Mouse (Mus musculus): ENCODE results near the gene Ubc. TPM values are rescaled to one million over a fixed set of nuclear protein-coding genes. Genes with fewer than 3 reads are reported as not detected.

Gene Ubc
- polyA plus RNA-seq, 1 experiment from 2014 or later = 1,051 TPM

DNA sequence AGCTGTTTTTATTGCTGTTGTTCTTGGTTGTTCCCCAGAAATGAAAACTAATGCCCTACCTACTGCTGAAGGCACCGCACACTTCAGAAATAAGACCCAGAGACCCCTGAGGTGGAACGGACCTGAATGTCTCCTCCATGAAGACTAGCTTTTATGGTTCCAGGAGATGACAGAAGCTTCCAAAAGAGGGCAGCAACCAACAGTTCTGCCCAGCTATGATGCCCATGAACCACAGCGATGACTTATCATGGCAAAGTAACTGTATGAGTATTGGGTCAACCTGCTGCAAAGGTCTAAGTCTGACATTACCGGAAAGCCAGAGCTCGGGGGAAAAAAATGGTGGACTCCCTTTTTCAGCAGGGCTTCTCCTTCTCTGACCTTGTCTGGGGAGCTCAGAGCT is 11.1 kb downstream of the Ubc start:
- peaks cover 6% of the 10 kb centered on the region; the same call in 1 of the 2 replicates for H3K36me3 ChIP-seq (ENCODE audit: control insufficient read depth, insufficient read depth, low read length)
- H3K9ac ChIP-seq (ENCODE audit: low read depth, low read length) = no peak overlapping the region
- no peaks in the 10 kb centered on the region for H3K4me1 ChIP-seq (ENCODE audit: control insufficient read depth, insufficient read depth, low read length)
- H3K27ac ChIP-seq (ENCODE audit: low read depth, low read length) = no peak overlapping the region
- no peak overlapping the region for H3K4me3 ChIP-seq (ENCODE audit: low read length)
- 0 out of 2 replicates have a peak, but pooled peaks cover 4% of the 10 kb centered on the region for H3K9me3 ChIP-seq (ENCODE audit: control insufficient read depth, low read length)
- 78% methylated on average over 5 of the region's 5 CpGs for WGBS
- no peaks in the 10 kb centered on the region for H3K27me3 ChIP-seq (ENCODE audit: control insufficient read depth, insufficient read depth, low read length)
- no peak overlapping the region for H3K4me2 ChIP-seq (replicated peaks; ENCODE audit: low read depth, low read length)
- no peak for ATAC-seq (ENCODE audit: low FRiP score, low TSS enrichment)

- Histone ChIP-seq H3K4me3 (ENCODE audit: low read length) (no peak overlapping the region), H3K9me3 (ENCODE audit: control insufficient read depth, low read length) (0 out of 2 replicates have a peak, but pooled peaks cover 4% of the 10 kb centered on the region), H3K9ac (ENCODE audit: low read depth, low read length) (no peak overlapping the region), H3K4me1 (ENCODE audit: control insufficient read depth, insufficient read depth, low read length) (no peaks in the 10 kb centered on the region), H3K36me3 (ENCODE audit: control insufficient read depth, insufficient read depth, low read length) (no peaks in the 10 kb centered on the region), H3K27me3 (ENCODE audit: control insufficient read depth, insufficient read depth, low read length) (no peaks in the 10 kb centered on the region), H3K27ac (ENCODE audit: low read depth, low read length) (no peak overlapping the region), H3K4me2 (replicated peaks; ENCODE audit: low read depth, low read length) (no peak overlapping the region)
- WGBS = 71% methylated on average over 7 of the region's 7 CpGs
- ATAC-seq (ENCODE audit: low FRiP score, low TSS enrichment) = no peak
These were observed 12.8 kb downstream of the Ubc start for GRCm38 (mm10) chr5:125377214-125377613.

GRCm38 (mm10) chr5:125375871-125376270 is 14.1 kb downstream of the Ubc start:
- Histone ChIP-seq H3K27me3 (ENCODE audit: control insufficient read depth, insufficient read depth, low read length) (no peaks in the 10 kb centered on the region), H3K4me3 (ENCODE audit: low read length) (no peak overlapping the region), H3K4me1 (ENCODE audit: control insufficient read depth, insufficient read depth, low read length) (no peaks in the 10 kb centered on the region), H3K9me3 (ENCODE audit: control insufficient read depth, low read length) (0 out of 2 replicates have a peak, but pooled peaks cover 4% of the 10 kb centered on the region), H3K36me3 (ENCODE audit: control insufficient read depth, insufficient read depth, low read length) (no peaks in the 10 kb centered on the region), H3K9ac (ENCODE audit: low read depth, low read length) (no peak overlapping the region), H3K4me2 (replicated peaks; ENCODE audit: low read depth, low read length) (no peak overlapping the region), H3K27ac (ENCODE audit: low read depth, low read length) (no peak overlapping the region)
- WGBS = 90% methylated on average over 2 of the region's 2 CpGs
- ATAC-seq (ENCODE audit: low FRiP score, low TSS enrichment) = no peak

DNA sequence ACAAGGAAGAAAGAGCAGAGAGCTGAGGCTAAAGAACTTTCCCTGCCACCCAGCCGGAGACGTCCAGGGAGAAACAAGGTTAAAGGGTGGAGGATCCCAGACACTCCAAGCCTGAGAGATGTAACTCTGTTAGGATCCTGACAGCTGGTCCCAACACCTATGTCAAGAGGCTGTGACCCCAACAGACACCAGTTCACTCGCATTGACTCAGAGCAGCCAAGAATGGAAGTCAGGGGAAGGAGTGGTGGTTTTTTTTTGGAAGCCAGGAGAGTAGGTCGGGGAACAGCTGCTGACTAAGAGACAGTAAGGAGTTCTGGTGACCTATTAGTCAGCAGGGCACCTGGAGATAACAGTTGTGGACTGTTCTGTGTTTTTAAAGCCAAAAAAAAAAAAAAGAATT is 18.0 kb downstream of the Ubc start:
- H3K9ac ChIP-seq (ENCODE audit: low read depth, low read length) = no peak overlapping the region
- 80% methylated on average over 4 of the region's 4 CpGs for WGBS
- H3K4me2 ChIP-seq (replicated peaks; ENCODE audit: low read depth, low read length) = no peak overlapping the region
- H3K4me1 ChIP-seq (ENCODE audit: control insufficient read depth, insufficient read depth, low read length) = no peaks in the 10 kb centered on the region
- ATAC-seq (ENCODE audit: low FRiP score, low TSS enrichment) = no peak
- no peak overlapping the region for H3K4me3 ChIP-seq (ENCODE audit: low read length)
- H3K27me3 ChIP-seq (ENCODE audit: control insufficient read depth, insufficient read depth, low read length) = no peaks in the 10 kb centered on the region
- H3K36me3 ChIP-seq (ENCODE audit: control insufficient read depth, insufficient read depth, low read length) = no peaks in the 10 kb centered on the region
- no peak overlapping the region for H3K27ac ChIP-seq (ENCODE audit: low read depth, low read length)
- 0 out of 2 replicates have a peak, but pooled peaks cover 4% of the 10 kb centered on the region for H3K9me3 ChIP-seq (ENCODE audit: control insufficient read depth, low read length)

DNA sequence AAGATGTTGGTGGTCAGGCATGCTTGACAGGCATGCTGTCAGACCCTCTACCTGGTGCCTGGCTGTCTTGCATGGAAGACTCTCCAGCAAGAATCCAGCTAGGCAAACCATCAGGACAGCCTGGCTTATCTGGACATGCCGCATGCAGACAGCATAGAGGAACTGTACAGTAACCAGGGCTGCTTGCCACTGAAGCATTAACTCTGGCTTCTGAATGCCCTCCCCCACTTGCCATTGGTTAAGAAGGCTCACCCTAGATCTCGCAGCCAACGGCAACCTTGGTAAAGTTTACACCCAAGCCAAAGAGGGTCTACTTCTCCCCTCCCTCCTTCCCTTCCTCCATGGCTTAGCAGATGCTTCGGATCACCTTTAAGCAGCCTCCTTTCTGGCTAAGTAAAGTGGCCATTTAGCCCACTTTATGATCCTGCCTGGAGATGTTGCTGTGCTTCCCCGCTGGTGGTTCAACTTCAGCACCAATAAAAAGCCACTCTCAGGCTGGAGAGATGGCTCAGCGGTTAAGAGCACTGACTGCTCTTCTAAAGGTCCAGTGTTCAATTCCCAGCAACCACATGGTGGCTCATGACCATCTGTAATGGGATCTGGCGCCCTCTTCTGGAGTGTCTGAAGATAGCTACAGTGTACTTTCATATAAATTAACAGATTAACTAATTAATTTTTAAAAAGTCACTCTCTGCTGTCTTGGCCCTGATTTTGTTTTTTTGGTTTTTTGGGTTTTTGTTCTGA is 18.9 kb downstream of the Ubc start:
- no peak for ATAC-seq (ENCODE audit: low FRiP score, low TSS enrichment)
- Histone ChIP-seq H3K9me3 (ENCODE audit: control insufficient read depth, low read length) (0 out of 2 replicates have a peak, but pooled peaks cover 4% of the 10 kb centered on the region), H3K36me3 (ENCODE audit: control insufficient read depth, insufficient read depth, low read length) (no peaks in the 10 kb centered on the region), H3K9ac (ENCODE audit: low read depth, low read length) (no peak overlapping the region), H3K4me2 (replicated peaks; ENCODE audit: low read depth, low read length) (no peak overlapping the region), H3K27me3 (ENCODE audit: control insufficient read depth, insufficient read depth, low read length) (no peaks in the 10 kb centered on the region), H3K27ac (ENCODE audit: low read depth, low read length) (no peak overlapping the region), H3K4me1 (ENCODE audit: control insufficient read depth, insufficient read depth, low read length) (no peaks in the 10 kb centered on the region), H3K4me3 (ENCODE audit: low read length) (no peak overlapping the region)
- 73% methylated on average over 7 of the region's 7 CpGs for WGBS

- Histone ChIP-seq H3K9me3 (ENCODE audit: control insufficient read depth, low read length) (no peaks in the 10 kb centered on the region), H3K4me3 (ENCODE audit: low read length) (no peak overlapping the region), H3K27me3 (ENCODE audit: control insufficient read depth, insufficient read depth, low read length) (no peaks in the 10 kb centered on the region), H3K4me2 (replicated peaks; ENCODE audit: low read depth, low read length) (no peak overlapping the region), H3K4me1 (ENCODE audit: control insufficient read depth, insufficient read depth, low read length) (no peaks in the 10 kb centered on the region), H3K36me3 (ENCODE audit: control insufficient read depth, insufficient read depth, low read length) (no peaks in the 10 kb centered on the region), H3K9ac (ENCODE audit: low read depth, low read length) (no peak overlapping the region), H3K27ac (ENCODE audit: low read depth, low read length) (no peak overlapping the region)
- peak; percentile 65 for ATAC-seq (ENCODE audit: low FRiP score, low TSS enrichment)
- 2% methylated on average over 4 of the region's 4 CpGs for WGBS
These were observed 21.4 kb downstream of the Ubc start for GRCm38 (mm10) chr5:125368568-125368967.

DNA sequence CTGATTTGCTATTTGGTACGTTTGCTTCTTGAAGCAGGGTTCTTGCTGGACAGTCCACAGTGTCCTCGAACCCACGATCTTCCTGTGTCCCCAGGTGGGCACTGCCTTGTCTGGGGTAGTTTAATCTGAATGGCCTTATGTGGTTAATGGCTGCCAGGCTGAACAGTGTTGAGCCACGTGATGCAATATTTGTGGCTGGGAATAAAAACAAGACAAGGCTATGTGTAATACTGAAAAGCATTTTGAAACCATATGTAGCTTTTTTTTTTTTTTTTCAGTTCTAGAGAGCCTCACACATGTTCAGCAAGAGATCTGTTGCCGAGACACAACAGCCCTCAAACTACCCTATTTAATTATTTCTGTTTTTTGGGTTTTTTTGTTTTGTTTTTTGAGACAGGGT is 21.8 kb downstream of the Ubc start:
- 75% methylated on average over 5 of the region's 5 CpGs for WGBS
- no peak overlapping the region for H3K9ac ChIP-seq (ENCODE audit: low read depth, low read length)
- H3K27ac ChIP-seq (ENCODE audit: low read depth, low read length) = no peak overlapping the region
- H3K4me3 ChIP-seq (ENCODE audit: low read length) = no peak overlapping the region
- H3K4me2 ChIP-seq (replicated peaks; ENCODE audit: low read depth, low read length) = no peak overlapping the region
- H3K9me3 ChIP-seq (ENCODE audit: control insufficient read depth, low read length) = no peaks in the 10 kb centered on the region
- H3K27me3 ChIP-seq (ENCODE audit: control insufficient read depth, insufficient read depth, low read length) = no peaks in the 10 kb centered on the region
- 0 out of 2 replicates have a peak, but pooled peaks have one; percentile 3 for ATAC-seq (ENCODE audit: low FRiP score, low TSS enrichment)
- H3K36me3 ChIP-seq (ENCODE audit: control insufficient read depth, insufficient read depth, low read length) = no peaks in the 10 kb centered on the region
- H3K4me1 ChIP-seq (ENCODE audit: control insufficient read depth, insufficient read depth, low read length) = no peaks in the 10 kb centered on the region

GRCm38 (mm10) chr5:125364851-125365429 is 25.1 kb downstream of the Ubc start:
- no peaks in the 10 kb centered on the region for H3K4me1 ChIP-seq (ENCODE audit: control insufficient read depth, insufficient read depth, low read length)
- H3K9ac ChIP-seq (ENCODE audit: low read depth, low read length) = no peak overlapping the region
- 81% methylated on average over 4 of the region's 4 CpGs for WGBS
- H3K27me3 ChIP-seq (ENCODE audit: control insufficient read depth, insufficient read depth, low read length) = no peaks in the 10 kb centered on the region
- H3K4me2 ChIP-seq (replicated peaks; ENCODE audit: low read depth, low read length) = no peak overlapping the region
- ATAC-seq (ENCODE audit: low FRiP score, low TSS enrichment) = no peak
- no peak overlapping the region for H3K27ac ChIP-seq (ENCODE audit: low read depth, low read length)
- no peaks in the 10 kb centered on the region for H3K36me3 ChIP-seq (ENCODE audit: control insufficient read depth, insufficient read depth, low read length)
- H3K9me3 ChIP-seq (ENCODE audit: control insufficient read depth, low read length) = no peaks in the 10 kb centered on the region
- no peak overlapping the region for H3K4me3 ChIP-seq (ENCODE audit: low read length)

DNA sequence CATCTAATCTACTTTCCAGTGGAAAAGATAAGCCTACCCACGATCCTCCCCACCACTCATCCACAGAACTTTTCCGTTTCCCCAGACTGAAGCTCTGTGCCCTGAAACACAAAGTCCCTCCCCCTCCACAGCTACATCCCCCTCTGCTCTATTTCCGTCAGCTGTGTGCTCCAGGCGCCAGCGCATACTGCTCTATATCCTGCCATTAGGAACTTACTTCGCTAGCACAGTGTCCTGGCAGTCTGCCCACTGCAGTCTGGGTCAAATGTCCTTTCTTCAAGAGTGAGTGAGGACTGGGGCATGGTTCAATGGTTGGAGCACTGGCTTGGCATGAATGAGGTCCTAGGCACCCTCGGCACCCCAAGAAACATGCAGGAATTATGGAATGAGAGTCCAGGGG is 26.1 kb downstream of the Ubc start:
- H3K36me3 ChIP-seq (ENCODE audit: control insufficient read depth, insufficient read depth, low read length) = no peaks in the 10 kb centered on the region
- no peak overlapping the region for H3K4me2 ChIP-seq (replicated peaks; ENCODE audit: low read depth, low read length)
- 71% methylated on average over 7 of the region's 7 CpGs for WGBS
- no peak for ATAC-seq (ENCODE audit: low FRiP score, low TSS enrichment)
- no peaks in the 10 kb centered on the region for H3K9me3 ChIP-seq (ENCODE audit: control insufficient read depth, low read length)
- no peak overlapping the region for H3K9ac ChIP-seq (ENCODE audit: low read depth, low read length)
- no peak overlapping the region for H3K27ac ChIP-seq (ENCODE audit: low read depth, low read length)
- no peak overlapping the region for H3K4me3 ChIP-seq (ENCODE audit: low read length)
- no peaks in the 10 kb centered on the region for H3K4me1 ChIP-seq (ENCODE audit: control insufficient read depth, insufficient read depth, low read length)
- H3K27me3 ChIP-seq (ENCODE audit: control insufficient read depth, insufficient read depth, low read length) = no peaks in the 10 kb centered on the region

Data from kidney, embryonic 14.5 days (tissue).